Mouse (Mus musculus) liver, embryonic 14.5 days (tissue): ENCODE results near the gene Ect2l.

ENCODE experiments used
- CTCF ChIP-seq: IDR thresholded peaks from 2 replicates; pipeline ENCODE4 v1.5.1; 2016; ENCODE audit warnings: antibody characterized with exemption, low read depth, control low read depth
- EP300 ChIP-seq: IDR thresholded peaks from 2 replicates; pipeline ENCODE4 v1.6.1; 2016; ENCODE audit warnings: antibody characterized with exemption, low read depth

- TF ChIP-seq EP300 (no peak), CTCF (no peak)
Measured at GRCm38 (mm10) chr10:18118336-18118735, 92.4 kb downstream of the Ect2l start.
